In the genomic region with DNA sequence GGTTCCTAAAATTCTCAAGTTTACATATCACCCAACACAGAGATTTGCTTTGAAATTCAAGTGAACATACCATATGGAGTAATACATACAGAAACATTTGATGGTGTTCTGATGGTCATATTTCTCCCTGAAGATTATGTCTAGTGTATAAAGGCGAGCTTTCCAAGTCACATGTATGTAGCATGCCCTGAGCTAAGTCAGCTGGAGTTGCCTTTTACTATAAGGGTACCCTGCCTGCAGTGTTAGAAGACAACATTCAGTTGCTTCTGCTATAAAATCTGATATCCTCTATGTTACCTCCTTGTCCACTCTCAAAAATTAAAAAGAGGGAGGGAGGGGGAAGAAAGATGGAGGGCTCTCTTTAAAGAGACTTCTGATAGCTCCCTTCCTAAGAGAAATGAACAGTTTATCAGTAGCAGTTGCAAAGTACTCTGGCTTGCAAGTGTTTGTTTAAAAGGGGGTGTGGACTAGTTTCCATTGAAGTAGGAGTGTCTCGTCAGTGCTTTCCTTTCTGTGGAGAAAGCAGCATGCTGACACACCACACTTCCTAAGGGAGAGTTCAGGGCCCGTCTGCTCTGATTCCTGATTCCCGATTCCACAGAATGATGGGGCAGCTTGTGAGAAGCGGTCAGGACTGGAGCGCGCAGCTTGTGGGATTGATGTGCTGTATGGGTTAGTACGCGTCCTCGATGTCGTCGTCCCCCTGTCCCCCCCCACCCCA, we compare ENCODE assay signal across 8 mouse cellular contexts.
DNase-seq lines count a peak whose midpoint lies in the region; ATAC-seq lines count a peak whose summit lies in the region.

No protein-coding gene starts in this region.

- WGBS in kidney, embryonic 15.5 days: 10% methylated on average over 12 of the region's 12 CpGs
- 12% methylated on average over 12 of the region's 12 CpGs for WGBS in embryonic facial prominence, embryonic 13.5 days
- WGBS in limb, embryonic 13.5 days: 9% methylated on average over 12 of the region's 12 CpGs
- WGBS in neural tube, embryonic 15.5 days: 12% methylated on average over 12 of the region's 12 CpGs

- no peaks in the 10 kb centered on the region for H3K36me3 ChIP-seq in kidney, embryonic 15.5 days
- no peaks in the 10 kb centered on the region for H3K36me3 ChIP-seq in embryonic facial prominence, embryonic 13.5 days
- no peaks in the 10 kb centered on the region for H3K36me3 ChIP-seq in limb, embryonic 13.5 days
- no peaks in the 10 kb centered on the region for H3K36me3 ChIP-seq in neural tube, embryonic 15.5 days

- peaks cover 34% of the 10 kb centered on the region for H3K4me1 ChIP-seq in kidney, embryonic 15.5 days
- peaks cover 26% of the 10 kb centered on the region for H3K4me1 ChIP-seq in embryonic facial prominence, embryonic 13.5 days
- H3K4me1 ChIP-seq in limb, embryonic 13.5 days: peaks cover 46% of the 10 kb centered on the region
- peaks cover 20% of the 10 kb centered on the region for H3K4me1 ChIP-seq in neural tube, embryonic 15.5 days

- no peak overlapping the region for H3K9ac ChIP-seq in kidney, embryonic 15.5 days
- no peak overlapping the region for H3K9ac ChIP-seq in embryonic facial prominence, embryonic 13.5 days
- no peak overlapping the region for H3K9ac ChIP-seq in limb, embryonic 13.5 days
- no peak overlapping the region for H3K9ac ChIP-seq in neural tube, embryonic 15.5 days (replicated peaks)

- ATAC-seq in kidney, embryonic 15.5 days (replicated peaks; ENCODE audit: low FRiP score): peak; percentile 61
- 0 out of 2 replicates have a peak, but pooled peaks have one; percentile 59 for ATAC-seq in embryonic facial prominence, embryonic 13.5 days (ENCODE audit: insufficient number of reproducible peaks, insufficient read depth, low FRiP score, low TSS enrichment, low read depth)
- peak; percentile 69 for ATAC-seq in limb, embryonic 13.5 days (ENCODE audit: low FRiP score, low read depth)
- ATAC-seq in neural tube, embryonic 15.5 days (ENCODE audit: low FRiP score): peak; percentile 53; the same call in 1 of the 2 replicates
- ATAC-seq in inflammation-experienced regulatory T-cells, adult 6 months: no peak

- H3K9me3 ChIP-seq in kidney, embryonic 15.5 days (replicated peaks): no peaks in the 10 kb centered on the region
- no peaks in the 10 kb centered on the region for H3K9me3 ChIP-seq in embryonic facial prominence, embryonic 13.5 days
- H3K9me3 ChIP-seq in limb, embryonic 13.5 days: no peaks in the 10 kb centered on the region
- H3K9me3 ChIP-seq in neural tube, embryonic 15.5 days (replicated peaks): no peaks in the 10 kb centered on the region

- no peak overlapping the region for H3K27ac ChIP-seq in kidney, embryonic 15.5 days
- H3K27ac ChIP-seq in embryonic facial prominence, embryonic 13.5 days: no peak overlapping the region
- H3K27ac ChIP-seq in limb, embryonic 13.5 days: no peak overlapping the region
- H3K27ac ChIP-seq in neural tube, embryonic 15.5 days (replicated peaks): no peak overlapping the region

- H3K4me3 ChIP-seq in kidney, embryonic 15.5 days (replicated peaks): 0 out of 2 replicates have a peak overlapping the region, but pooled peaks have one; percentile 3
- 0 out of 2 replicates have a peak overlapping the region, but pooled peaks have one; percentile 15 for H3K4me3 ChIP-seq in embryonic facial prominence, embryonic 13.5 days
- 0 out of 2 replicates have a peak overlapping the region, but pooled peaks have one; percentile 9 for H3K4me3 ChIP-seq in limb, embryonic 13.5 days
- no peak overlapping the region for H3K4me3 ChIP-seq in neural tube, embryonic 15.5 days (replicated peaks)

- no peak for DNase-seq in kidney, postnatal 14 days
- DNase-seq in gastrocnemius, adult 8-10 months (ENCODE audit: low spot score in 2 of 2): no peak
- no peak for DNase-seq in urinary bladder, postnatal 25 days (ENCODE audit: low spot score)

- peak overlapping the region; percentile 44 for H3K4me2 ChIP-seq in kidney, embryonic 15.5 days
- peak overlapping the region; percentile 46 for H3K4me2 ChIP-seq in embryonic facial prominence, embryonic 13.5 days
- peak overlapping the region; percentile 44 for H3K4me2 ChIP-seq in limb, embryonic 13.5 days (replicated peaks)
- peak overlapping the region; percentile 12; the same call in 1 of the 2 replicates for H3K4me2 ChIP-seq in neural tube, embryonic 15.5 days

- no peaks in the 10 kb centered on the region for H3K27me3 ChIP-seq in kidney, embryonic 15.5 days
- H3K27me3 ChIP-seq in embryonic facial prominence, embryonic 13.5 days: no peaks in the 10 kb centered on the region
- H3K27me3 ChIP-seq in limb, embryonic 13.5 days: no peaks in the 10 kb centered on the region
- H3K27me3 ChIP-seq in neural tube, embryonic 15.5 days (replicated peaks): no peaks in the 10 kb centered on the region
